Mouse (Mus musculus) bone marrow macrophage, adult 2 months (primary cell): ENCODE results near the gene Gng3. TPM values are rescaled to one million over a fixed set of nuclear protein-coding genes. Genes with fewer than 3 reads are reported as not detected.

Experiments used
- H3K27ac ChIP-seq: 2 replicates; pipeline ENCODE4 v1.5.1; 2012; ENCODE audit warnings: low read depth, low read length; ENCODE audit not compliant: insufficient read depth
- H3K4me1 ChIP-seq: 2 replicates; pipeline ENCODE4 v1.6.1; 2012; ENCODE audit warnings: low read length; ENCODE audit not compliant: control insufficient read depth, insufficient read depth
- H3K4me3 ChIP-seq: 2 replicates; pipeline ENCODE4 v1.5.1; 2012; ENCODE audit warnings: mild to moderate bottlenecking, low read length, moderate library complexity; ENCODE audit not compliant: insufficient read depth
- CTCF ChIP-seq: IDR thresholded peaks from 2 replicates; pipeline ENCODE4 v1.5.1; 2012; ENCODE audit warnings: low read depth, mild to moderate bottlenecking, low read length, moderate library complexity
- POLR2A ChIP-seq: IDR thresholded peaks from 2 replicates; pipeline ENCODE4 v1.6.1; 2012; ENCODE audit warnings: mild to moderate bottlenecking, low read depth, low read length, borderline replicate concordance
- polyA plus RNA-seq: library from polyadenylated mRNA; stranded (reverse); fragments of >200 nt; gene quantifications from 2 replicates; pipeline ENCODE4 v1.2.4, GENCODE M21; 2012; ENCODE audit not compliant: missing spikeins, insufficient read depth, insufficient read length

Gene Gng3
- polyA plus RNA-seq, 1 experiment, result not detected

- Histone ChIP-seq H3K4me3 (no peak overlapping the region), H3K27ac (no peak overlapping the region), H3K4me1 (peaks cover 13% of the 10 kb centered on the region)
- no peak for TF ChIP-seq CTCF
- no peak for TF ChIP-seq POLR2A
These were observed 23.2 kb downstream of the Gng3 start for GRCm38 (mm10) chr19:8815812-8816211.

- H3K27ac ChIP-seq, result peak overlapping the region; percentile 36
These were observed 32.2 kb downstream of the Gng3 start for GRCm38 (mm10) chr19:8806810-8807209.

GRCm38 (mm10) chr19:8803879-8804660, 34.9 kb downstream of the Gng3 start:
- TF ChIP-seq POLR2A (no peak), CTCF (no peak)
- H3K4me3 ChIP-seq, result no peak overlapping the region
- peaks cover 25% of the 10 kb centered on the region for H3K4me1 ChIP-seq
- no peak overlapping the region for H3K27ac ChIP-seq

More at GRCm38 (mm10) chr19:8806810-8807209, 32.2 kb downstream of the Gng3 start:
- no peak for TF ChIP-seq CTCF
- no peak for TF ChIP-seq POLR2A
- Histone ChIP-seq H3K4me1 (peaks cover 25% of the 10 kb centered on the region), H3K4me3 (no peak overlapping the region)

GRCm38 (mm10) chr19:8803204-8803780, 35.7 kb downstream of the Gng3 start:
- no peak for TF ChIP-seq POLR2A
- no peak for TF ChIP-seq CTCF
- peaks cover 27% of the 10 kb centered on the region for H3K4me1 ChIP-seq
- peak overlapping the region; percentile 14; the same call in 1 of the 2 replicates for H3K27ac ChIP-seq
- H3K4me3 ChIP-seq, result peak overlapping the region; percentile 69; the same call in 1 of the 2 replicates

- TF ChIP-seq CTCF (no peak), POLR2A (0 out of 2 replicates have a peak, but pooled peaks have one; percentile 32)
- Histone ChIP-seq H3K27ac (peak within 1 kb of the TSS; percentile 59), H3K4me1 (peaks cover 27% of the 10 kb centered on the region), H3K4me3 (peak within 1 kb of the TSS; percentile 69)
These were observed 36.7 kb downstream of the Gng3 start, which contains the start of gene Zbtb3 for GRCm38 (mm10) chr19:8802130-8802821. TSS of gene Zbtb3 (plus strand) at chr19:8802555.

GRCm38 (mm10) chr19:8798947-8799315, 40.1 kb downstream of the Gng3 start:
- Histone ChIP-seq H3K27ac (peak overlapping the region; percentile 11; the same call in 1 of the 2 replicates), H3K4me1 (peaks cover 21% of the 10 kb centered on the region), H3K4me3 (peak overlapping the region; percentile 90; the same call in 1 of the 2 replicates)
- no peak for TF ChIP-seq CTCF

GRCm38 (mm10) chr19:8798264-8798946, 40.6 kb downstream of the Gng3 start, which contains the start of gene Polr2g:
TSS of gene Polr2g (minus strand) at chr19:8798577.
- H3K4me3 ChIP-seq, result peak within 1 kb of the TSS; percentile 90
- peak; percentile 35; the same call in 1 of the 2 replicates for TF ChIP-seq POLR2A
- TF ChIP-seq CTCF, result no peak

GRCm38 (mm10) chr19:8790171-8790570, 48.8 kb downstream of the Gng3 start:
- no peak for TF ChIP-seq CTCF
- TF ChIP-seq POLR2A, result no peak

More at GRCm38 (mm10) chr19:8798264-8798946, 40.6 kb downstream of the Gng3 start, which contains the start of gene Polr2g:
- Histone ChIP-seq H3K27ac (peak within 1 kb of the TSS; percentile 63), H3K4me1 (peaks cover 16% of the 10 kb centered on the region)

GRCm38 (mm10) chr19:8789171-8789570, 49.8 kb downstream of the Gng3 start:
- H3K27ac ChIP-seq, result no peak overlapping the region
- TF ChIP-seq CTCF (no peak), POLR2A (no peak)
- H3K4me3 ChIP-seq, result no peak overlapping the region
- peaks cover 5% of the 10 kb centered on the region for H3K4me1 ChIP-seq

More at GRCm38 (mm10) chr19:8790171-8790570, 48.8 kb downstream of the Gng3 start:
- Histone ChIP-seq H3K4me1 (peaks cover 3% of the 10 kb centered on the region), H3K27ac (no peak overlapping the region), H3K4me3 (no peak overlapping the region)
